Mouse (Mus musculus) stomach, embryonic 14.5 days (tissue): ENCODE data around the gene Cacnb1. TPM values are rescaled to one million over a fixed set of nuclear protein-coding genes. Genes with fewer than 3 reads are reported as not detected.

Experiments used
- ATAC-seq: fragments of 200-750 bp; cut with Nextera tagmentation; 2 replicates; pipeline ENCODE4 v1.8.0; 2017; ENCODE audit warnings: low read depth, moderate TSS enrichment; ENCODE audit not compliant: insufficient number of reproducible peaks, insufficient read depth, low FRiP score
- H3K27ac ChIP-seq: fragments of 300-500 bp; sonication (generic); 2 replicates; pipeline ENCODE4 v1.5.1; 2014; ENCODE audit warnings: mild to moderate bottlenecking, low read length, moderate library complexity, mixed read lengths
- H3K27me3 ChIP-seq: fragments of 300-500 bp; sonication (generic); 2 replicates; pipeline ENCODE4 v1.6.1; 2014; ENCODE audit warnings: low read length, control low read depth, mixed read lengths; ENCODE audit not compliant: control insufficient read depth, insufficient read depth
- H3K36me3 ChIP-seq: fragments of 300-500 bp; sonication (generic); 2 replicates; pipeline ENCODE4 v1.6.1; 2014; ENCODE audit warnings: mild to moderate bottlenecking, control low read depth, low read length, moderate library complexity, mixed read lengths; ENCODE audit not compliant: control insufficient read depth, insufficient read depth
- H3K4me1 ChIP-seq: fragments of 300-500 bp; sonication (generic); 2 replicates; pipeline ENCODE4 v1.6.1; 2014; ENCODE audit warnings: low read length, control low read depth, mixed read lengths; ENCODE audit not compliant: control insufficient read depth, insufficient read depth
- H3K4me2 ChIP-seq: fragments of 300-500 bp; sonication (generic); replicated peaks from 2 replicates; pipeline ENCODE4 v1.6.1; 2014; ENCODE audit warnings: low read depth, low read length, control low read depth
- H3K4me3 ChIP-seq: fragments of 300-500 bp; sonication (generic); 2 replicates; pipeline ENCODE4 v1.5.1; 2014; ENCODE audit warnings: low read depth, low read length, control low read depth
- H3K9ac ChIP-seq: fragments of 300-500 bp; sonication (generic); replicated peaks from 2 replicates; pipeline ENCODE4 v1.6.1; 2014; ENCODE audit warnings: low read depth, mild to moderate bottlenecking, control low read depth, low read length, moderate library complexity, mixed read lengths
- H3K9me3 ChIP-seq: fragments of 300-500 bp; sonication (generic); 2 replicates; pipeline ENCODE4 v1.6.1; 2016; ENCODE audit warnings: low read depth, low read length, control low read depth; ENCODE audit not compliant: control insufficient read depth
- WGBS: fragments of 180-500 bp; shearing (Covaris S2); extraction: QIAGEN DNeasy Blood & Tissue Kit; methylation state at CpG from one replicate; pipeline ENCODE4 v1.1.7; 2014; 5-methylcytosine and 5-hydroxymethylcytosine counted together
- polyA plus RNA-seq: library from polyadenylated mRNA; unstranded; fragments of >200 nt; fragmentation: Nextera tagmentation; extraction: Ambion mirVana; gene quantifications from 2 replicates; pipeline ENCODE4 v1.2.1, GENCODE M21; 2014

Cacnb1 gene
- polyA plus RNA-seq, 1 experiment from 2014 or later = 7.3 TPM

- H3K4me2 ChIP-seq = no peak overlapping the region
- peaks cover 22% of the 10 kb centered on the region for H3K36me3 ChIP-seq
- no peaks in the 10 kb centered on the region for H3K9me3 ChIP-seq
- no peak overlapping the region for H3K27ac ChIP-seq
- H3K4me3 ChIP-seq = no peak overlapping the region
- no peaks in the 10 kb centered on the region for H3K27me3 ChIP-seq
- no peak overlapping the region for H3K9ac ChIP-seq
- no peak for ATAC-seq
- H3K4me1 ChIP-seq = peaks cover 9% of the 10 kb centered on the region; the same call in 1 of the 2 replicates
- 78% methylated on average over 5 of the region's 5 CpGs for WGBS
These were observed 11.2 kb upstream of the Cacnb1 start for GRCm38 (mm10) chr11:98034061-98034460.

GRCm38 (mm10) chr11:98031443-98031770, 8.6 kb upstream of the Cacnb1 start:
- H3K9me3 ChIP-seq = no peaks in the 10 kb centered on the region
- H3K9ac ChIP-seq = no peak overlapping the region
- H3K27me3 ChIP-seq = no peaks in the 10 kb centered on the region
- H3K4me2 ChIP-seq = no peak overlapping the region
- ATAC-seq = no peak
- no peak overlapping the region for H3K4me3 ChIP-seq
- H3K4me1 ChIP-seq = peaks cover 9% of the 10 kb centered on the region; the same call in 1 of the 2 replicates
- H3K27ac ChIP-seq = no peak overlapping the region
- peaks cover 35% of the 10 kb centered on the region for H3K36me3 ChIP-seq
- WGBS = 9% methylated on average over 5 of the region's 5 CpGs

- H3K9me3 ChIP-seq = no peaks in the 10 kb centered on the region
- no peak overlapping the region for H3K4me2 ChIP-seq
- no peak overlapping the region for H3K4me3 ChIP-seq
- 43% methylated on average over 5 of the region's 5 CpGs for WGBS
- H3K36me3 ChIP-seq = peaks cover 35% of the 10 kb centered on the region
- no peak for ATAC-seq
- no peak overlapping the region for H3K9ac ChIP-seq
- H3K27me3 ChIP-seq = no peaks in the 10 kb centered on the region
- H3K4me1 ChIP-seq = peaks cover 12% of the 10 kb centered on the region; the same call in 1 of the 2 replicates
- no peak overlapping the region for H3K27ac ChIP-seq
These were observed 8.0 kb upstream of the Cacnb1 start for GRCm38 (mm10) chr11:98030701-98031442.

- 17% methylated on average over 7 of the region's 7 CpGs for WGBS
- Histone ChIP-seq H3K4me2 (peak overlapping the region; percentile 74), H3K4me3 (peak overlapping the region; percentile 88), H3K9ac (peak overlapping the region; percentile 99), H3K27ac (no peak overlapping the region; the same call in 1 of the 2 replicates), H3K36me3 (peaks cover 35% of the 10 kb centered on the region), H3K4me1 (peaks cover 6% of the 10 kb centered on the region; the same call in 1 of the 2 replicates), H3K9me3 (no peaks in the 10 kb centered on the region), H3K27me3 (no peaks in the 10 kb centered on the region)
- ATAC-seq = no peak
These were observed 5.0 kb upstream of the Cacnb1 start for GRCm38 (mm10) chr11:98027785-98028184.

- 0% methylated on average over 18 of the region's 18 CpGs for WGBS
These were observed 4.5 kb upstream of the Cacnb1 start for GRCm38 (mm10) chr11:98027297-98027688.

GRCm38 (mm10) chr11:98026570-98027296, 3.9 kb upstream of the Cacnb1 start, which contains the start of gene Rpl19:
Rpl19 (plus strand) TSS chr11:98026710.
- Histone ChIP-seq H3K27ac (peak within 1 kb of the TSS; percentile 92), H3K9ac (peak within 1 kb of the TSS; percentile 99), H3K4me1 (peaks cover 7% of the 10 kb centered on the region), H3K4me3 (peak within 1 kb of the TSS; percentile 88), H3K36me3 (peaks cover 35% of the 10 kb centered on the region), H3K4me2 (peak within 1 kb of the TSS; percentile 74), H3K27me3 (no peaks in the 10 kb centered on the region), H3K9me3 (no peaks in the 10 kb centered on the region)
- peak; percentile 74 for ATAC-seq
- under 1% methylated on average over 59 of the region's 69 CpGs for WGBS

More at GRCm38 (mm10) chr11:98027297-98027688, 4.5 kb upstream of the Cacnb1 start:
- Histone ChIP-seq H3K27me3 (no peaks in the 10 kb centered on the region), H3K4me3 (peak overlapping the region; percentile 88), H3K36me3 (peaks cover 35% of the 10 kb centered on the region), H3K4me2 (peak overlapping the region; percentile 74), H3K9ac (peak overlapping the region; percentile 99), H3K9me3 (no peaks in the 10 kb centered on the region), H3K4me1 (peaks cover 6% of the 10 kb centered on the region; the same call in 1 of the 2 replicates), H3K27ac (peak overlapping the region; percentile 92)
- ATAC-seq = no peak

- no peaks in the 10 kb centered on the region for H3K9me3 ChIP-seq
- H3K4me3 ChIP-seq = peak overlapping the region; percentile 88
- peak overlapping the region; percentile 99 for H3K9ac ChIP-seq
- 6% methylated on average over 15 of the region's 15 CpGs for WGBS
- no peak for ATAC-seq
- peaks cover 13% of the 10 kb centered on the region for H3K4me1 ChIP-seq
- H3K36me3 ChIP-seq = peaks cover 34% of the 10 kb centered on the region
- no peaks in the 10 kb centered on the region for H3K27me3 ChIP-seq
- H3K27ac ChIP-seq = peak overlapping the region; percentile 92
- peak overlapping the region; percentile 74 for H3K4me2 ChIP-seq
These were observed 3.4 kb upstream of the Cacnb1 start for GRCm38 (mm10) chr11:98026248-98026569.

GRCm38 (mm10) chr11:98024516-98024915, 1.7 kb upstream of the Cacnb1 start:
- WGBS = 82% methylated on average over 3 of the region's 3 CpGs
- Histone ChIP-seq H3K4me3 (no peak overlapping the region), H3K9ac (no peak overlapping the region), H3K27me3 (no peaks in the 10 kb centered on the region), H3K36me3 (peaks cover 17% of the 10 kb centered on the region), H3K9me3 (no peaks in the 10 kb centered on the region), H3K4me1 (peaks cover 23% of the 10 kb centered on the region), H3K27ac (no peak overlapping the region), H3K4me2 (no peak overlapping the region)
- no peak for ATAC-seq
